Mouse (Mus musculus): Measurements from ENCODE around the gene Kcnj10.

Gene Kcnj10

DNA sequence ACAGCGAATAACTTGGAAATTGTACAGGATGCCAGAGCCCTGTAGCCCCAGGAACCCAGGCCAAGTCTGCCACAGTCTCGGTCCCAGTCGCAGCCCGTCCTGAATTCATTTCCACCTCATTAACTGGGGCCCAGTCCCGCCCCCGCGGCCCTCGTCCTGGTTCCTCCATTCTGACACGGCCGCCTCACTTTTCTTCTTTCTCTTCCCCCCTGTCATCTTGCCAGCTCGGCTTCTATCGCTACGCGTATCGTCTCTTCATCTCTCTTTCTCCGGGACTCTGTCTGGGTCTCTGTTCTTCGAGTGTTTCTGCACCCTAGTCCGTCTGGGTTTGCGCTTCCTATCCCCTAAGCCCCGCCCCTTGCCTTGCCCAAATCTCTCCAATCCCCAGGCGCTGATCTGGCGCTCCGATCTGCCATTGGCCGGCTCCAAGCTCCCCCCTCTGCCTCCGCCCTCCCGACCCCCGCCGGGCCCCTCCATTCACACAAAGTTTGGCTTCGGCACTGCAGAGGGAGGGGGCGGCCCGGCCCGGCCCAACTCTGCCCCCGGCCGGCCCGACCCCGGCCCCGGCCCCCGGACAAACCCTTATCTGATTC, at the start of gene Kcnj10:
Gene Kcnj10 (plus strand): TSS at position 482 of the 593 bp plus-strand sequence.
- DNase-seq, result peak; percentile 79

DNA sequence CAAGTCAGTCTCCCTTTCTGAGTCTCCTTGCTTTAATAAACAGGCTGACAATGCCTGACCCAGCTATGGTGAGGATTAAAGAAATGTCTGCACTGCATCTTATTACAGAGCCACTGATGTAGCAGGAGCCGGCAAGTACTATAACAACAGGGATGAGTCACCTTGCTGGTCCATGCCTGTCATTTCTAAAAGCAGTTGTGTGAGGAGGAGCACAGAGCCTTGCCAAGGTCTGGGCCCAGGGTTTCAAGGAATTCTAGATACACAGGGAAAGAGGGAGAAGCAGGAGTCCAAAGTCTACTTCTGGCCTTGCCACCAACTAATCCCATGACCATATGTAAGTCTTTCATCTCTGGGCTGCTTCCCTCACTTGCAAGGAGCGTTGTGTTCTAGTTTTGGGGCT, 48.1 kb upstream of the Kcnj10 start:
- DNase-seq, result no peak

DNA sequence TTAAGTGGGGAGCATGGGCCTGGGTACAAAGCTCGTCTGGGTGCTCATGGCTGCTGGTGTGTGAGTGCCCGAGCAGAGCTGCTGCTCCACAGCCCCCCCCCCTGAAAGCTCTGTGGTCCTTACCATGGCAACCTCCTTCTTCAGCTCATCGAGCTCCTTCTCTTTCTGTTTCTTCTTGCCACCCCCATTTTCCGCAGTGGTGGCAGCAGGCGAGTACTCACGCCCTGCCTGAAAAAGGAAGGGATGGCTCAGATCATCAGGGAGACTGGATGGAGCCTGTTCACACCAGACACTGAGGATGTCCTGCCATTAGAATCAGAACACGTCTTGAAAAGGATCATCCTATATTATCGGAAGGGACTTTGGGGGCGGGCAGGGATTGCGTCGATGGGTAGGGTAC, 47.6 kb upstream of the Kcnj10 start:
- DNase-seq, result no peak

DNA sequence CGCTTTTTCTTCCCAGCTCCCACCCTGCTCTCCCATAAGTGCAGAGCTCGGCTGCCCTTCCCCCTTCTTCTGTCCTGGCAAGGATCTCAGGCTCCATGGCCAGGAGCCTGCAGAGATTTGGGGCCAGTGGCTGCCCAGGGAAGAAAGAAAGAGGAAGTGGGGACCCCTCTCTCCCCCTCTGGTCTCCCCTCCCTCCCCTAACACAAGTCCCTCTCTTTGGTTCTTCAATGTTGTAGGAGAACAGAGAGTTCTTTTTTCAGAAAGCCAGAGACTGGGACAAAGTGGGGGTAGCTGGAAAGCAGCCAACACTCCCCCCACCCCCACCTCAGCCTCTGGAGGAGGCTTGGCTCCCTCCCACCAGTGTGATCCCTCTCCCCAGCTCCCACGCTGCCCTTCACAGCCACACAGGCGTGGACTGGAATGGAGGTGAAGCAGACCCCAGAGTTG, 45.2 kb upstream of the Kcnj10 start:
- DNase-seq, result no peak

GRCm38 (mm10) chr1:172296816-172297510, 44.0 kb upstream of the Kcnj10 start:
- DNase-seq, result no peak

DNA sequence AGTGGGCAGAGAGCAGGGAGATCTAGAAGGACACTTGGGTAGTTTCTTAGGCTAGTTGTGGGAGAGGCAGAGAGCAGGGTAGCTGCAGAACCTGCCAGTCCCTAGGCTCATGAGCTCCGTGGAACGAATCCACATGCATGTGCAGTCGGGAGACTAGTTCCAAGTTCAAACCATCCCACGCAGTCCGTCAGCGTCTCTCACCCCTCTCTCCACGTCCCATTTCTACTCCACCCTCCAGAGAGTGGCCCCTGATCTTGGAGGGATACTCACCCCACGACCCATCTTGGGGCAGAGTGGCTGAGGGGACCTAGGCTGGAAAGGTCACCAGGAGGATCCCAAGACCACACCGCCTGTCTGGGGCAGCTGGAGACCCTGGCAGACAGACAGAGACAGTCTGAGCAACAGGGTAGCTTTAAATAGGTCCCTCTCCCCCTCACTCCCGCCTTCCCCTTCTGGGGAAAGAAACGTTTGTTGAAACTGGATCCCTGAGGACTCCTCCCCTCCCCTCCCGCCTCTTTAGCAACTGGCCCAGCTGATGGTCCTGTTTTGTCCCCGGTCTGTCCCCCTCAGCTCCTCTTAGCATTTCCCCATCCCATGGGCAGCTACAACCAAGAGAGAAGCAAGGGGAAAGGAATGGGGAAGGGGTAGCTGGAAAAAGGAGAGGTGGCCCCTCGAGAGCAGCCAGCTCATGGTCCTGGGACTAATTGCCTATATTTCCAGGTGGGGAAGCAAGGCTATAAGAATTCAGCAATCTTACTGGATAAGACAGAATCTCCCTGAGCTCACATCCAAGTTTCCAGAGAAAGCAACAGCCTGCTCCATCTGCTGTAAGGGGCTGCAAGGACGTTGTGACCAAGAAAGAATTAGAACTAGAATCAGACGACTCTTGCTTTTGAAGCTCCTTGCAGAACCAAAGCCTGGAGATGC, 43.1 kb upstream of the Kcnj10 start, which contains the start of gene Atp1a2:
Gene Atp1a2 (minus strand): TSS at position 454 of the 927 bp plus-strand sequence.
- DNase-seq, result no peak

DNA sequence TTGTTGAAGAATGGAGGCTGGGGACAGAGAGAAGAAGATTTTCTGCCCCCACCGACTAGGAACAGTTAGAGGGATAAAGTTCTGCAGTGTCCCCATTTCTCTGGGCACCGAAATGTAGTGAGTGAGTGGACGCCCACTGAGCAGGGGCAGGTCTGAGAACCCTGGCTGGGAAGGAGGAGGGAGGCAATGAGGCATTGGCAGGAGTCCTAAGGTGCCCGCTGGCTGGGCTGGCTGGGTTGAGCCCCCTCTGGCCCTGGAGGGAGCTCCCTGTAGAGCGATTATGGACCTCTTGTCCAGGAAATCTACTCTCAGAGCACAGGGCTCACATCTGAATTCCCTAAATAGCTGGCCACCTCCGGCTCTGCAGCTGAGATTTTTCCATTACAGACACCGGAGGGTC, 41.5 kb upstream of the Kcnj10 start:
- no peak for DNase-seq

GRCm38 (mm10) chr1:172300247-172300646, 40.8 kb upstream of the Kcnj10 start:
- DNase-seq, result no peak

- no peak for DNase-seq
Measured at GRCm38 (mm10) chr1:172301180-172301579, 39.8 kb upstream of the Kcnj10 start.

DNA sequence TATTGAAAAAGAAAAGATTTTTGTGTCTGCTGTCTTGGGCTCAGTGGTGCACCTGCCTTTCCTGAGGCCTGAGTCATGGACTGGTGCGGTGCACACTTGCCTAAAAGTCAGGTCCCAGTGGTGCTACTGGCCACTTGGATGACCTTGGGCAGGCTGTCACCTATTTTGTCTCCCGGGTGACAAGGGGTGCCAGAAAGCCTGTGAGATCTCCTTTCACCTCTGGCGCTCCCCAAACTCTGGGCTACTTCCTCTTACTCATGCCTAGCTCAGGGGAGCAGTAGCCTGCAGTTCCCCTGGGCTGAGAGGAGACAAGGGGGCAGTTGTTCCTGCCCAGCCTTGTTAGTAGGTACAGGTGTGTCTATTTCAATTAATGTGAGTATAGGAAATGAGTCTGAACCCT, 38.7 kb upstream of the Kcnj10 start:
- DNase-seq, result no peak

- no peak for DNase-seq
Measured at GRCm38 (mm10) chr1:172302851-172303250, 38.2 kb upstream of the Kcnj10 start.

- no peak for DNase-seq
Measured at GRCm38 (mm10) chr1:172304443-172304842, 36.6 kb upstream of the Kcnj10 start.

DNA sequence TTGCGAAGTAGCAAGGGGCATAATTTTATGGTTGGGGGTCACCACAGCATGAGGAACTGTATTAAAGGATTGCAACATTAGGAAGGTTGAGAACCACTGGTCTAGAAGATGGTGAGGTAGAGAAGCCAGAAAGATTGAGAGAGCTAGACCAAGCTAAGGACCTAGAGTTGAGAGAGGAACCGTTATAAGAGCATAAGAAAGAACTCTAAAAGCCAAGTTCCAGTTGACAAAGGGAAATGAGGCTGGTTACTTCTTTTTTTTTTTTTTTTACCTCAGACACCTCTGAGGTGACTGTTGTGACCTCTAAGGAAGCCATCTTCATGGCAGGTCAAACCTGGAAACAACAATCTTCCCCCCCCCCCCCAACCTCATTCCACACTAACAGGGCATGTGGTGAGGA, 35.9 kb upstream of the Kcnj10 start:
- DNase-seq, result no peak

DNA sequence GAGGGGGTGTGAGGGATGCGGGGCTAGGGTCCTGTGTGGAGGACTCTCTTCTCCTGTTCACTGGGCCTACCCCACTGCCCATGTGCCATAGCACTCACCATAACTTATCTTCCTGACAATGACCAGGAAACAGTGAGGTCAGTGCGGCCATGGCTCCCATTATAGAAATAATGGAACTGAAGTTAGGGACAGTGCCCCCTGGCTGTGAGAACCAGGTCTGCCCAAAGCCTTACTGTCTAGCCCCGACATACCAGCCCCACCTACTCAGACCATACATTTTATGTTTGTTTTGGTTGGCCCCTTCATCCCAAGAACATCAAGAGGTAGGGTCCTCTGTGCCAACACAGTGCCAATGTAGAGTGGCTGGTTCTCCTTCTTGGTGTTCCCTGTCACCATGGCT, 35.4 kb upstream of the Kcnj10 start:
- no peak for DNase-seq

GRCm38 (mm10) chr1:172306196-172306595, 34.8 kb upstream of the Kcnj10 start:
- no peak for DNase-seq

- DNase-seq, result no peak
Measured at GRCm38 (mm10) chr1:172306885-172307284, 34.1 kb upstream of the Kcnj10 start.

GRCm38 (mm10) chr1:172307936-172308335, 33.1 kb upstream of the Kcnj10 start:
- DNase-seq, result no peak

DNA sequence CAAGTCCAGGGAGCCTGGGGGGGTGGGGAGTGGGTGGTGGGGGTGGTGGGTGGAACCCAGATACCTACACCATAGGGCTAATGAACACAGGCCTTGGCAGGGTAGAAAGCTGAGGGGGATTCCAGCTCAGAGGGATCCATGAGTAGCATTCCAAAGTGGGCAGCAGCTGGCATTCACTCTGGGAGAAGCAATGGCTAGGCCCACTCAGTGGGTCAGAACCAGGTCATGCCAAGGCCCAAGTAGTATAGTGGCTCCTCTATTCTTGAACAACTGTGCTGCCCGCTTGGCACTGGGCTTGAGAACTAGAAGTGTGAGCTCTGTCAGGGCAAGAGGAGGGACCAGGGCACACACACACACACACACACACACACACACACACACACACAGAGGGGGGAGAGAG, 32.6 kb upstream of the Kcnj10 start:
- no peak for DNase-seq

GRCm38 (mm10) chr1:172309699-172310398, 31.2 kb upstream of the Kcnj10 start:
- DNase-seq, result peak; percentile 93

DNA sequence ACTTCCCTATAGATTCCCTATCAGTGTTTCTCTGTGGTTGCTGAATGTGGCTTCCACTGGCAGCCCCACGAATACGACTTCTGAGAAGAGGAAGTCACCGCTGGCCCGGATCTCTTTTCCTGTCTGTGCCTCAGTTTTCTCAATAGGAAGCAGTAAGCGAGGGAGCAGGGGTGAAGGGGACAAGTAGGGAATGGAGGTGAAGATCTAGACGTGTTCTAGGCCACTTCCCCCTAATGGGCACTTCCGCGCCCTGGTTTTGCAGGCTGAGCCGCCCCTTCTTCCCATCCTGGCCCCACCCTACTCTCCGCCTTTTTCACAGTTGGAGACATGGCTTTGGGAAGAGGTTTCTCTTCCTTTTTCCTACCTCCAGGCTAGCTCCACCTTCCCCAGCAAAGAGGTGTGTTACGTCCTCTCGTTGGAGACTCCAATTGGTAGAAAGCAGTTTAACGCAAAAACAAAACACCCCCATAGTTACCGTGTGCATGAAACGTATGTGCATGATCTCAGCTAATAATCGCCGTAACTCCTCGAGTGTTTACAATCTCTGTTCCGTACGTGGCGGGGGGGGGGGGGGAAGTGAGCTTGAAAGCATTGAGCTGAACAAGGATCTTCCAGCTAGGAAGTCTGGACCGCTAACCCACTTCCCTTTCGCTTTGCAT, 29.6 kb upstream of the Kcnj10 start:
- peak; percentile 73 for DNase-seq

DNA sequence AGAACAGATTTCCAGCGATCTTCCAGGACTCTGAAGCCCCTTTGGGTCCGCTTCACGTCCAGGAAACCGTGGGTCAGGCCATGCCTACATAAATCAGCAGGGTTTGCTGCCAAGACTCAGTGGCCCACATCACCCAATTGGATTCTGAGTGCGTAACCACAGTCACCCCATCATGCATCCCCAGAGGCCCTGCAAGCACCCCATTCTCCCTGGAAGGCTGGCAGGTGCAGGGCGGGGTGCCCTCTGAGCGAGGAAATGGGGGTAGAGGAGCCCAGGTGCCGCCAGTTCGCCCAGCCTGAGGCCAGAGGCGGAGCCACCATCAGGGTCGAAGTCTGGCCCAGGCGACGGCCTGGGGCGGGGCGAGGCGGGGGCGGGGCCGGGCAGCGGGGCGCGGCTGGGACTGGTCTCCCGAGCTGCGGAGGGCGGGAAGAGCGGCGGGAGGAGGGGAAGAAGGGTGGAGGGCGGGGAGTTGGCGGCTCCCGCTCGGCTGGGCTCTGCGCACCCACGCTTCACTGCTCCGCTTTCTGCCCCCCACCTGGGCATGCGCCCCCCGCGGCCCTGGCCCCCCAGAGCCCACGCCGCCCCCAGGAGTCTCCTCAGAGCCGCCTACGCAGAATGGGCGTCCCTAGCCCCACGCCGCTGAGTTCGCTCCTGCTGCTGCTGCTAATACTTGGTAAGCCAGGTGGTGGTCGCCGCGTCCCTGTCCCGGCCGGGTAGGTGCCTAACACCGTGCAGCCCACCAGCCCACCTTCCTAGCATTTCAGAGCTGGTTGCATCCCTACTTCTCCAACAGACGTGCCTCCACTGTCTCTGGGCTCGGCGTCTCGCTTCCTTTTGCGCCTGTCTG, 28.9 kb upstream of the Kcnj10 start:
- peak; percentile 91 for DNase-seq

Data from kidney, adult 18-20 months (tissue).